Mouse (Mus musculus) granulocyte monocyte progenitor cell, adult 5-6 weeks (primary cell): Measurements from ENCODE around the gene Gm42957. TPM values are rescaled to one million over a fixed set of nuclear protein-coding genes. Genes with fewer than 3 reads are reported as not detected.

Experiments used
- ATAC-seq: replicated peaks from 2 replicates; pipeline ENCODE4 v1.8.0; 2016; ENCODE audit warnings: mild to moderate bottlenecking, moderate TSS enrichment, inconsistent platforms; ENCODE audit not compliant: poor library complexity, severe bottlenecking
- total RNA-seq, 2 experiments: library from RNA; stranded (forward) in 1 of 2; stranded (reverse) in 1 of 2; fragments of 200-712, 200-1000 nt in 1 of 2; fragments of >200 nt in 1 of 2; fragmentation: Nextera tagmentation in 1 of 2; gene quantifications; 2 replicates each; pipeline ENCODE4 v1.2.3; 2014 to 2017

The Gm42957 gene
- total RNA-seq, 2 experiments from 2014 or later: not detected

GRCm38 (mm10) chr3:96700376-96700775, 65.1 kb downstream of the Gm42957 start:
- no peak for ATAC-seq

- no peak for ATAC-seq
These were observed 65.7 kb downstream of the Gm42957 start for GRCm38 (mm10) chr3:96701003-96701402.

Other genes starting within 250 kb of the Gm42957 start
- gene BC107364, start 183.2 kb upstream of the Gm42957 start, total RNA-seq (2014; fragmentation: Nextera tagmentation): not detected in 2 replicates
- gene BC107364, start 183.2 kb upstream of the Gm42957 start, total RNA-seq (2017): not detected in 2 replicates
- gene Hfe2, start 110.3 kb upstream of the Gm42957 start, total RNA-seq (2014; fragmentation: Nextera tagmentation): not detected in 2 replicates
- not detected in 2 replicates for gene Hfe2, start 110.3 kb upstream of the Gm42957 start, total RNA-seq (2017)
- 80.1 and 110 TPM in 2 replicates for gene Txnip, start 77.5 kb upstream of the Gm42957 start, total RNA-seq (2014; fragmentation: Nextera tagmentation)
- gene Txnip, start 77.5 kb upstream of the Gm42957 start, total RNA-seq (2017): 79.0 and 80.5 TPM in 2 replicates
- gene Gm16253, start 58.5 kb upstream of the Gm42957 start, total RNA-seq (2014; fragmentation: Nextera tagmentation): not detected in 2 replicates
- gene Gm16253, start 58.5 kb upstream of the Gm42957 start, total RNA-seq (2017): not detected in 2 replicates
- 15.6 and 43.7 TPM in 2 replicates for gene Polr3gl, start 41.3 kb upstream of the Gm42957 start, total RNA-seq (2014; fragmentation: Nextera tagmentation)
- gene Polr3gl, start 41.3 kb upstream of the Gm42957 start, total RNA-seq (2017): 50.5 and 57.8 TPM in 2 replicates
- not detected in 2 replicates for gene Ankrd34a, start 38.8 kb upstream of the Gm42957 start, total RNA-seq (2014; fragmentation: Nextera tagmentation)
- not detected in 2 replicates for gene Ankrd34a, start 38.8 kb upstream of the Gm42957 start, total RNA-seq (2017)
- 2.2 and 2.3 TPM in 2 replicates for gene Lix1l, start 34.3 kb upstream of the Gm42957 start, total RNA-seq (2014; fragmentation: Nextera tagmentation)
- gene Lix1l, start 34.3 kb upstream of the Gm42957 start, total RNA-seq (2017): 1.7 and 2.1 TPM in 2 replicates
- gene Rbm8a, start 5.5 kb upstream of the Gm42957 start, total RNA-seq (2014; fragmentation: Nextera tagmentation): 112 and 120 TPM in 2 replicates
- 64.5 and 64.7 TPM in 2 replicates for gene Rbm8a, start 5.5 kb upstream of the Gm42957 start, total RNA-seq (2017)
- 23.6 and 41.6 TPM in 2 replicates for gene Pex11b, start 98 bp upstream of the Gm42957 start, total RNA-seq (2014; fragmentation: Nextera tagmentation)
- gene Pex11b, start 98 bp upstream of the Gm42957 start, total RNA-seq (2017): 14.5 and 20.1 TPM in 2 replicates
- gene Itga10, start 10.1 kb downstream of the Gm42957 start, total RNA-seq (2014; fragmentation: Nextera tagmentation): 1.3 TPM in 1 of 2 replicates, not detected in the other
- 0.34 TPM in 1 of 2 replicates, not detected in the other for gene Itga10, start 10.1 kb downstream of the Gm42957 start, total RNA-seq (2017)
- not detected in 2 replicates for gene Ankrd35, start 34.7 kb downstream of the Gm42957 start, total RNA-seq (2014; fragmentation: Nextera tagmentation)
- not detected in 2 replicates for gene Ankrd35, start 34.7 kb downstream of the Gm42957 start, total RNA-seq (2017)
- 8.1 and 14.4 TPM in 2 replicates for gene Pias3, start 60.9 kb downstream of the Gm42957 start, total RNA-seq (2014; fragmentation: Nextera tagmentation)
- 3.3 and 8.2 TPM in 2 replicates for gene Pias3, start 60.9 kb downstream of the Gm42957 start, total RNA-seq (2017)
- not detected in 2 replicates for gene Nudt17, start 73.1 kb downstream of the Gm42957 start, total RNA-seq (2014; fragmentation: Nextera tagmentation)
- 0.31 TPM in 1 of 2 replicates, not detected in the other for gene Nudt17, start 73.1 kb downstream of the Gm42957 start, total RNA-seq (2017)
- 30.8 and 38.8 TPM in 2 replicates for gene Polr3c, start 92.2 kb downstream of the Gm42957 start, total RNA-seq (2014; fragmentation: Nextera tagmentation)
- 22.4 and 22.5 TPM in 2 replicates for gene Polr3c, start 92.2 kb downstream of the Gm42957 start, total RNA-seq (2017)
- gene Rnf115, start 92.2 kb downstream of the Gm42957 start, total RNA-seq (2014; fragmentation: Nextera tagmentation): 41.1 and 65.6 TPM in 2 replicates
- 55.3 and 71.5 TPM in 2 replicates for gene Rnf115, start 92.2 kb downstream of the Gm42957 start, total RNA-seq (2017)
- not detected in 2 replicates for gene Pdzk1, start 193.8 kb downstream of the Gm42957 start, total RNA-seq (2014; fragmentation: Nextera tagmentation)
- gene Pdzk1, start 193.8 kb downstream of the Gm42957 start, total RNA-seq (2017): not detected in 2 replicates
- gene Cd160, start 193.9 kb downstream of the Gm42957 start, total RNA-seq (2014; fragmentation: Nextera tagmentation): not detected in 2 replicates
- 0.62 and 1.9 TPM in 2 replicates for gene Cd160, start 193.9 kb downstream of the Gm42957 start, total RNA-seq (2017)